Mouse (Mus musculus): ENCODE results near the gene Itpripl2. TPM values are rescaled to one million over a fixed set of nuclear protein-coding genes. Genes with fewer than 3 reads are reported as not detected.

The Itpripl2 gene
- polyA plus RNA-seq, 1 experiment from 2014 or later, result 5.0 TPM

DNA sequence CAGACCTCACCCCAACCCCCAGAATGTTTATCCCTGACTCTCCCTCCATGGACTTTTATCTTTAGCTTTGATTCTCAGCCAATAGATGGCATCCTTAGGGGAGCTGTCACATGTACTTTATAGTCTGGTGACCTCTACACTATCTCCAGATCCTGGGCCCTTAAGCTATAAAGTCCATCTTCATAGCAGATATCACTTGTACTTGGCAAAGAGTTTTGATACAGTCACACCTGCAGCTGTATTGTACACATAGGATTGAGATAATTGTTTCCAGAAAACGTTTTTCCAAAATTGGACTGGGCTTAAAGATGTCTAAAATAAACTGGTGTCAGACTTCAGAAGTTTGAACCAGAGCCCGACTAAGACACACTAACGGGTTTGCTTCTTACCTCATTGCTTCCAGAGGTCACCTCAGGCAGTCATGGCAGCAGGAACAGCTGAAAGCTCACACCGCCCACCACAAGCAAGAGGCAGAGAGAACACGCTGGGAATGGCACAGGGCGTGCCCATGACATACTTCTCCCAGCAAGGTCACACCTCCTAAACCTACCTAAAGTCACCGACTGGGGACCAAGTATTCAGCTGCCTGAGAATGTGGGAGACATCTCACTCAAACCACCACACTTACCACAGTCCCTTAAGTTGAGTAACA, 8.1 kb upstream of the Itpripl2 start:
- H3K27me3 ChIP-seq (ENCODE audit: insufficient read depth, low read length), result no peaks in the 10 kb centered on the region
- ATAC-seq (replicated peaks; ENCODE audit: low FRiP score, low read depth) (no peak), DNase-seq (ENCODE audit: low spot score) (no peak)
- no peak overlapping the region for H3K4me2 ChIP-seq (ENCODE audit: low read length)
- H3K9ac ChIP-seq (ENCODE audit: low read depth, low read length), result no peak overlapping the region
- H3K27ac ChIP-seq, result no peak overlapping the region
- no peak for TF ChIP-seq CTCF (IDR thresholded peaks at IDR 0.05; ENCODE audit: low read depth)
- WGBS, result 44% methylated on average over 7 of the region's 7 CpGs
- H3K4me1 ChIP-seq (replicated peaks; ENCODE audit: insufficient read depth, low read length), result no peaks in the 10 kb centered on the region
- no peaks in the 10 kb centered on the region for H3K9me3 ChIP-seq (replicated peaks; ENCODE audit: low read length)
- H3K4me3 ChIP-seq (replicated peaks; ENCODE audit: low read depth, low read length), result no peak overlapping the region
- H3K36me3 ChIP-seq (ENCODE audit: insufficient read depth, low read length), result no peaks in the 10 kb centered on the region

DNA sequence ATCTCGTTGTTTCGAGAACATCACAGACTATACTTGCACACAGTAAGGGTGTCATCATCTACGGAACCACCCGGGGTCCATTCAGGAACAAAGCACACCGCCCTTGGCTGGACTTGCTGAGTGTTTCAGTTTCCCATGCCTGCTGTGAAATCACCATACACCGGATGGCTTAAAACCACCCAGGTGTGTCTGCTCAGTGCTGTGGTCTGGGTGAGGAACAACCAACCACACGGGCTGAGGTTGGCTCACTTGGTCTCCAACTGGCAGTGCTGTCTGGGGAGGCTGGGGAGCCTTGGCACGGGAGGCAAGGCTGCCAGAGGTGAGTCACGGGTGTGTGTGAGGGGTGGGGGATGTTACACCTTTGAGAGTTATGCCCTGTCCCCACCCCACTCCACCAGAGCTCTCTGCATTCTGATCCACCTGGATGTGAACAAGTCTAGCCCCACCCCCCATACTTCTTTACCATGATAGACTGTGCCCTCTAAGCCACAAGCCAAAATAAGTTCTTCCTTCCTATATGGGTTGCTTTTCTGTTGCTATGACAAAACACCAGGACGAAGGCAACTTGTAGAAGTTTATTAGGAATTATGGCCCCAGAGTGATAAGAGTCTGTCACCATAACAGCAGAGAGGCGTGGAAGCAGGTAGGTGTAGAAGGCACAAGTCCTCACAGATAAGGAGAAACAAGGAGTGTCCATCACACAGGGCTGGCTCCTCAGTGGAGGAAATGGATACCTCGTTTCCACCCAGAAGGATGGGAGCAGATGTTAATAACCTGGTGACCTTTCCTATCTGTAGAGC, 7.4 kb upstream of the Itpripl2 start:
- no peaks in the 10 kb centered on the region for H3K36me3 ChIP-seq (ENCODE audit: insufficient read depth, low read length)
- TF ChIP-seq CTCF (IDR thresholded peaks at IDR 0.05; ENCODE audit: low read depth), result no peak
- DNase-seq (ENCODE audit: low spot score) (no peak), ATAC-seq (replicated peaks; ENCODE audit: low FRiP score, low read depth) (no peak)
- H3K27ac ChIP-seq, result no peak overlapping the region
- no peak overlapping the region for H3K9ac ChIP-seq (ENCODE audit: low read depth, low read length)
- 76% methylated on average over 12 of the region's 12 CpGs for WGBS
- H3K9me3 ChIP-seq (replicated peaks; ENCODE audit: low read length), result no peaks in the 10 kb centered on the region
- no peaks in the 10 kb centered on the region for H3K27me3 ChIP-seq (ENCODE audit: insufficient read depth, low read length)
- no peak overlapping the region for H3K4me2 ChIP-seq (ENCODE audit: low read length)
- no peaks in the 10 kb centered on the region for H3K4me1 ChIP-seq (replicated peaks; ENCODE audit: insufficient read depth, low read length)
- no peak overlapping the region for H3K4me3 ChIP-seq (replicated peaks; ENCODE audit: low read depth, low read length)

DNA sequence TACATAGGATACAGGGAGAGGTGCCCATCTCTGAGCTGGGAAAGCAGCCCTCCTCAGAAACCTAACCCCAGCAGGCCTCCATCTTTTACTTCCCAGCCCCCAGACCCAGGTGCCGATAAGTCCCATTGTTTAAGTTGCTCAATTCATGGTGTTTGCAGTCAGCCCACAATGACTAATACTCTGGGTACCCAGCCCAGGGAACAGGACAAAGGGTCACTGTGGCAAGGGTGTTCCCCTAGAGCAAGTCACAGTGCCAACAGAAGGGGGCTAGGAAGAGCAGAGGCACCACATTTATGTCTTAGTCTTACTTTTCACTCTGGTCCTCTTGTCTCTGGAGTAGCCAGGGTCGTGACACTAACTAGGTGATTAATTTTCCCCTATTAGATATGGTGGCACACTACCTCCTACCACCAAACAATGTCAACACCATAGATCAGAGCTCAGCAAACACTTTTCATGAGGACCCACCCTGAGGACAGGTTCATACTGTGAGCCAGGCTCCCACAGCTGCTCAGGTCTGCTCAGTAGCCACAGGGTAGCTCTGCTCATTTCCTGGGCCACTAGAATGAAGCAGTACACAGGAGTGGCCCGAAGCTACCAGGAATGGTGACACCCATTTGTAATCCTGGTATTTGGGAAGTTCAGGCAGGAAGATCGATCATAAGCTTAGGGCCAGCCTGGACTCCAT, 3.3 kb upstream of the Itpripl2 start:
- ATAC-seq (replicated peaks; ENCODE audit: low FRiP score, low read depth) (no peak), DNase-seq (ENCODE audit: low spot score) (no peak)
- Histone ChIP-seq H3K4me3 (replicated peaks; ENCODE audit: low read depth, low read length) (no peak overlapping the region), H3K4me2 (ENCODE audit: low read length) (no peak overlapping the region), H3K27me3 (ENCODE audit: insufficient read depth, low read length) (no peaks in the 10 kb centered on the region), H3K27ac (no peak overlapping the region), H3K9ac (ENCODE audit: low read depth, low read length) (no peak overlapping the region), H3K4me1 (replicated peaks; ENCODE audit: insufficient read depth, low read length) (peaks cover 9% of the 10 kb centered on the region; the same call in 1 of the 2 replicates), H3K36me3 (ENCODE audit: insufficient read depth, low read length) (no peaks in the 10 kb centered on the region), H3K9me3 (replicated peaks; ENCODE audit: low read length) (no peaks in the 10 kb centered on the region)
- no peak for TF ChIP-seq CTCF (IDR thresholded peaks at IDR 0.05; ENCODE audit: low read depth)
- 81% methylated on average over 4 of the region's 4 CpGs for WGBS

DNA sequence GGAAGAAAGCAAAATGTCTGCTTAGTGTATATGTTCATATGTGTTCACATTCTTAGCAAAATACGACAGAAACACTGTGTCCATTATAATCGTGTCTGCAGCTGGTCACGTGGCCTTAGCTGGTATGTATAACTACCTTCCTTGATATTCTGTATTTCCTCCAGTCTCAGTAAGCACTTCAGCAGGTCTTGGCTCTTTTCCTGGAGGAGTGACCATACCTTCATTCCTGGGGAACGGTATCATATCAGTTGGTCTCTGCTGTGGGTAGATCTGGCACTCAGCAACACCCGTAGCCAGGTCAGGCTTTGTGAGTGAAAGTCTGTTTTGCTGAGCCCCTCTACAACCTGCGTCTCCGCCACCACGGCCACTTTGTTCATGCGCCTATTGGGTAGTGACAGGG, 2.1 kb upstream of the Itpripl2 start:
- WGBS, result 88% methylated on average over 9 of the region's 9 CpGs
- Histone ChIP-seq H3K4me2 (ENCODE audit: low read length) (no peak overlapping the region), H3K27ac (no peak overlapping the region), H3K4me1 (replicated peaks; ENCODE audit: insufficient read depth, low read length) (peaks cover 9% of the 10 kb centered on the region; the same call in 1 of the 2 replicates), H3K36me3 (ENCODE audit: insufficient read depth, low read length) (no peaks in the 10 kb centered on the region), H3K4me3 (replicated peaks; ENCODE audit: low read depth, low read length) (no peak overlapping the region), H3K9ac (ENCODE audit: low read depth, low read length) (no peak overlapping the region), H3K27me3 (ENCODE audit: insufficient read depth, low read length) (no peaks in the 10 kb centered on the region), H3K9me3 (replicated peaks; ENCODE audit: low read length) (no peaks in the 10 kb centered on the region)
- ATAC-seq (replicated peaks; ENCODE audit: low FRiP score, low read depth), result no peak
- TF ChIP-seq CTCF (IDR thresholded peaks at IDR 0.05; ENCODE audit: low read depth), result no peak
- no peak for DNase-seq (ENCODE audit: low spot score)

DNA sequence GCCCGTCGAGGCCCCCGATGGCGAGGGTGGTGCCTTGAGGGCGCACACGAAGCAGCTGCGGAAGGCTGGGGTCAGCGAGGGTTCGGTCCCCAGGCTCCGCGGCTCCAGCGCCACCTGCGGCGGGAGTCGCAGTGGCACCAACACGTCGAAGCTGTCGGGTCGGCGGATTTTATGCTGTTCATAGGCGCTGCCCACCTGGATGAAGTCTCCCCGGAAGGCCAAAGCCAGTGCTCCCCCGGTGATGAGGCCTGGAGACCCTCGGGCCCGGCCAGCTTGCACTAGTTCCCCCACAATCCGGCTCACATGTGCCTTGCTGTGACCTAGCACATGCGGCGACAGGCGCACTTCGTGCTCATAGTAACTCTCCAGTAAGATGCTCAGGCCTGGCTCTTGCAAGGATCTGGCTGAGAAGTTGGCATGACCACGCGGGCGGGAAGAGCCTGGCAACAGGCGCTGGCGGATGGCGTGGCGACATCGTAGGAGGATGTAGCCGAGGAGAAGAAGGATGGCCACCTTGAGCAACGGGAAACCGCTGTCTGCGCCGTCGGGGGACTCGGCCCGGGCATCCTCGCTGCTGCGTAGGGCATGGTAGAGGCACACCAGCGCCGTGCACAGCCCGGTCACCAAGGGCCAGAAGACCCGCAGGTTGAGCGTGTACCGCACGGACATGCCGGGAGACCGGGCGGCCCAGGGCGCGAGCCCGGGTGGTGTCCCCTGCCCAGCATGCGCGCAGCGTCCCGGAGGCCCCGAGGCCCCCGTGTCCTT, 927 bp downstream of the Itpripl2 start:
- ATAC-seq (replicated peaks; ENCODE audit: low FRiP score, low read depth) (peak; percentile 33), DNase-seq (ENCODE audit: low spot score) (no peak)
- peak overlapping the region; percentile 93 for H3K27ac ChIP-seq

More for the DNA sequence above, 927 bp downstream of the Itpripl2 start:
- Histone ChIP-seq H3K36me3 (ENCODE audit: insufficient read depth, low read length) (no peaks in the 10 kb centered on the region), H3K9me3 (replicated peaks; ENCODE audit: low read length) (no peaks in the 10 kb centered on the region), H3K4me1 (replicated peaks; ENCODE audit: insufficient read depth, low read length) (peaks cover 9% of the 10 kb centered on the region; the same call in 1 of the 2 replicates), H3K27me3 (ENCODE audit: insufficient read depth, low read length) (no peaks in the 10 kb centered on the region), H3K4me3 (replicated peaks; ENCODE audit: low read depth, low read length) (peak overlapping the region; percentile 70), H3K4me2 (ENCODE audit: low read length) (peak overlapping the region; percentile 76), H3K9ac (ENCODE audit: low read depth, low read length) (peak overlapping the region; percentile 90)
- 5% methylated on average over 66 of the region's 67 CpGs for WGBS
- TF ChIP-seq CTCF (IDR thresholded peaks at IDR 0.05; ENCODE audit: low read depth), result peak; percentile 42; the same call in 1 of the 2 replicates
